Mouse (Mus musculus): Measurements from ENCODE around the gene Pigk. TPM values are rescaled to one million over a fixed set of nuclear protein-coding genes. Genes with fewer than 3 reads are reported as not detected.

Pigk gene
- polyA plus RNA-seq, 1 experiment from 2014 or later, result 37.5 TPM

DNA sequence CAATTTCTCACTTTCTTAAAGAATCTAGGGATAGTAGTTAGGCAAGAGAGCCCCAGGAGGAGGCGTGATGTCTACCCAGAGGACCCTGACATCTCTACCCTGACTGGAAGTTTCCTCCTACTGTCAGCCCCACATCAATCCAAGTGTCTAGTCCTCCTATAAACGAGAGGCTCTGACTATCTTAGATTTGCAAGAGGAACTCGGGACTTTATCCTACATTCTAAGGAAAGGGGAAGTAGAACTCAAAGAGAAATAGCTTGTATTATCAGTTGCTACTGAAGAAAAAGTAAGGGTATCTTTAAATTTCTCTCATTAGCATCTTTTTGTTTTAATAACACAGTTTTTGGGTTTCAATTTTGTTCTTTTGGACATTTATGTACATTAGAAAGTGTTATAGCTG is 106.5 kb downstream of the Pigk start:
- WGBS (ENCODE audit: insufficient replicate concordance), result 68% methylated on average over 3 of the region's 3 CpGs
- no peaks in the 10 kb centered on the region for H3K9me3 ChIP-seq (replicated peaks; ENCODE audit: control insufficient read depth, low read length)
- no peak overlapping the region for H3K9ac ChIP-seq (ENCODE audit: low read depth, low read length)
- no peak overlapping the region for H3K4me2 ChIP-seq
- H3K36me3 ChIP-seq (ENCODE audit: control insufficient read depth, insufficient read depth, low read length), result no peaks in the 10 kb centered on the region
- no peak for ATAC-seq (replicated peaks; ENCODE audit: insufficient number of reproducible peaks, low FRiP score, low TSS enrichment)
- H3K27ac ChIP-seq (ENCODE audit: low read depth, low read length), result no peak overlapping the region
- H3K27me3 ChIP-seq (ENCODE audit: control insufficient read depth, insufficient read depth, low read length), result no peaks in the 10 kb centered on the region
- H3K4me1 ChIP-seq (ENCODE audit: control insufficient read depth, insufficient read depth, low read length), result no peaks in the 10 kb centered on the region
- no peak overlapping the region for H3K4me3 ChIP-seq (ENCODE audit: low read depth, low read length)

GRCm38 (mm10) chr3:152821202-152821601 is 107.3 kb downstream of the Pigk start:
- Histone ChIP-seq H3K36me3 (ENCODE audit: control insufficient read depth, insufficient read depth, low read length) (no peaks in the 10 kb centered on the region), H3K4me1 (ENCODE audit: control insufficient read depth, insufficient read depth, low read length) (no peaks in the 10 kb centered on the region), H3K4me2 (no peak overlapping the region), H3K27me3 (ENCODE audit: control insufficient read depth, insufficient read depth, low read length) (no peaks in the 10 kb centered on the region), H3K9ac (ENCODE audit: low read depth, low read length) (no peak overlapping the region), H3K27ac (ENCODE audit: low read depth, low read length) (no peak overlapping the region), H3K4me3 (ENCODE audit: low read depth, low read length) (no peak overlapping the region), H3K9me3 (replicated peaks; ENCODE audit: control insufficient read depth, low read length) (no peaks in the 10 kb centered on the region)
- ATAC-seq (replicated peaks; ENCODE audit: insufficient number of reproducible peaks, low FRiP score, low TSS enrichment), result no peak
- 55% methylated on average over 14 of the region's 14 CpGs for WGBS (ENCODE audit: insufficient replicate concordance)

- no peak for ATAC-seq (replicated peaks; ENCODE audit: insufficient number of reproducible peaks, low FRiP score, low TSS enrichment)
- 76% methylated on average over 3 of the region's 3 CpGs for WGBS (ENCODE audit: insufficient replicate concordance)
- Histone ChIP-seq H3K27me3 (ENCODE audit: control insufficient read depth, insufficient read depth, low read length) (no peaks in the 10 kb centered on the region), H3K4me1 (ENCODE audit: control insufficient read depth, insufficient read depth, low read length) (no peaks in the 10 kb centered on the region), H3K4me2 (no peak overlapping the region), H3K27ac (ENCODE audit: low read depth, low read length) (no peak overlapping the region), H3K9ac (ENCODE audit: low read depth, low read length) (no peak overlapping the region), H3K4me3 (ENCODE audit: low read depth, low read length) (no peak overlapping the region), H3K9me3 (replicated peaks; ENCODE audit: control insufficient read depth, low read length) (no peaks in the 10 kb centered on the region), H3K36me3 (ENCODE audit: control insufficient read depth, insufficient read depth, low read length) (no peaks in the 10 kb centered on the region)
These were observed 117.5 kb downstream of the Pigk start for GRCm38 (mm10) chr3:152831377-152831776.

DNA sequence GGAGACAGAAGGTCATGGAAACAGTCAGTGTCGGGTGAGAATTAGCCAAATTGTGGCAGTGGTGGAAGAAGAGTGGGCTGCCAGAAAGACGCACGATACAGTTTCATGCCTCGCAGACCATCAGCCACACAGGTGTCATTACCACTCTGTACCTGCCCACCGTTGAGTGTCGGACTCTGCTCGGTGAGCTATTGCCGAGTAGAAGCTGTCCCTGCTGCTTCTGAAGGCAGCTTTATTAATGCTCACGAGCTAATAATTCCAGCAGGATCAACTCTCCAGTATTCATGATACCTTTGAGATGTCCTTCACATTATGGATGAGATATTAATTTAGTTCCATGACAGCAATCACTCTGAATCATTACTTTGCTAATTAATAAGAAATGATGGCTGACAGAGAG is 118.1 kb downstream of the Pigk start:
- Histone ChIP-seq H3K4me2 (no peak overlapping the region), H3K4me3 (ENCODE audit: low read depth, low read length) (no peak overlapping the region), H3K27me3 (ENCODE audit: control insufficient read depth, insufficient read depth, low read length) (no peaks in the 10 kb centered on the region), H3K4me1 (ENCODE audit: control insufficient read depth, insufficient read depth, low read length) (no peaks in the 10 kb centered on the region), H3K36me3 (ENCODE audit: control insufficient read depth, insufficient read depth, low read length) (no peaks in the 10 kb centered on the region), H3K9ac (ENCODE audit: low read depth, low read length) (no peak overlapping the region), H3K9me3 (replicated peaks; ENCODE audit: control insufficient read depth, low read length) (no peaks in the 10 kb centered on the region), H3K27ac (ENCODE audit: low read depth, low read length) (no peak overlapping the region)
- ATAC-seq (replicated peaks; ENCODE audit: insufficient number of reproducible peaks, low FRiP score, low TSS enrichment), result no peak
- 86% methylated on average over 9 of the region's 9 CpGs for WGBS (ENCODE audit: insufficient replicate concordance)

DNA sequence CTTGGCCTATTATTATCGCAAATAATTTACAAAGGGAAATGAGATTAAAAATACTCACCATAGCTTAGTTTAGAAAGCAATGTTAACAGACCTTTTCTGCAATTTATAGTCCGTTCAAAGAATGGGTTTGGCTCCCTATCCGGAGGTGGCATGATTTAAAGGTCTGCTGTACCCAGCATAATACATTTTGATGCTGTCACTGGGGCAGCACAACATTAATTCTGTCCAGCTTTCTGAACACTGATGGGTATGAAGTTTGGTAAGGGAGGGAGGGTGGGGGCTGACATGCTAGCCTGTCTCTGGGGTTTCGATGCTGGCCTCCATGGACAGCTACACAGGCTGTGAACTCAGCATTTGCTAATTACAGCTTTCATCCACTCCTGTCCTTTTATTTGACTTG is 118.5 kb downstream of the Pigk start:
- Histone ChIP-seq H3K9ac (ENCODE audit: low read depth, low read length) (no peak overlapping the region), H3K9me3 (replicated peaks; ENCODE audit: control insufficient read depth, low read length) (no peaks in the 10 kb centered on the region), H3K4me2 (no peak overlapping the region), H3K4me3 (ENCODE audit: low read depth, low read length) (no peak overlapping the region), H3K27ac (ENCODE audit: low read depth, low read length) (no peak overlapping the region), H3K36me3 (ENCODE audit: control insufficient read depth, insufficient read depth, low read length) (no peaks in the 10 kb centered on the region), H3K27me3 (ENCODE audit: control insufficient read depth, insufficient read depth, low read length) (no peaks in the 10 kb centered on the region), H3K4me1 (ENCODE audit: control insufficient read depth, insufficient read depth, low read length) (no peaks in the 10 kb centered on the region)
- no peak for ATAC-seq (replicated peaks; ENCODE audit: insufficient number of reproducible peaks, low FRiP score, low TSS enrichment)
- WGBS (ENCODE audit: insufficient replicate concordance), result 91% methylated on average over 4 of the region's 4 CpGs

DNA sequence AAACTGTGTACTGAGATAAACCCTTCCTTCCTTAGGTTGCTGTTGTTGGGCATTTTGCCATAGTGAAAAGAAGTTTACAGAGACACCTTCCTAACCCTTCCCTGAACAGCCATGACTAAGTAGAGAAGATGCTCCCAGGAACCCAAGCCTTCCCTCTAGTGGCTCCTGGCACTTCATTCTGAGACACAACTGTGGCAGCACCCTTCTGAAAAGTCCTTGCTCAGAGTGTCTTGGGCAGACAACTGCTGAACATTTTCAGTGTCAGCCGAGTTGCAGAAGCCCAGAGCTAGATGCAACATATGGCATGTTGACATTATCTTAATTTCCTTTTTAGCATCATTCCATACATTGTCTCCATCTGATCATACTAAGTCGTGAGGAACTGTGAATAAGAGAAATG is 123.5 kb downstream of the Pigk start:
- WGBS (ENCODE audit: insufficient replicate concordance), result 56% methylated on average over 2 of the region's 2 CpGs

DNA sequence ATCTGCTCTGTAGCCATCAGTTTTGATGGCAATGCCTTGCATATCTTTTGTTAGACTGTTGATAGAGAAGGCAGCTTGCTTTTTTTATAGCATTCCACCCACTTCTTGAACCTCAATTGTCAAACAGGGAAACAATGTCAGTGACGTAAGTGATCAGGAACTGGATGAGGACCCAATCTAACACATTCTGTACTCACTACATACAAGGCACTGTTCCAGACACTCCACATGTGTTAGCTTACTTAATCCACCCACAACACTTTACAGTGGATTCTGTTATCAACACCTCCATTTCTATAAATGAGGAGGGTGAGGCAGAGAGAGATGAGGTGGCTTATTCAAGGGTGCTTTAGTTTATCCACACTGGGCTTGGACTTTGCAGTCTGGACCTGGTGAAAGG is 124.0 kb downstream of the Pigk start:
- Histone ChIP-seq H3K36me3 (ENCODE audit: control insufficient read depth, insufficient read depth, low read length) (no peaks in the 10 kb centered on the region), H3K4me2 (no peak overlapping the region), H3K27ac (ENCODE audit: low read depth, low read length) (no peak overlapping the region), H3K9ac (ENCODE audit: low read depth, low read length) (no peak overlapping the region), H3K4me3 (ENCODE audit: low read depth, low read length) (no peak overlapping the region), H3K4me1 (ENCODE audit: control insufficient read depth, insufficient read depth, low read length) (no peaks in the 10 kb centered on the region), H3K9me3 (replicated peaks; ENCODE audit: control insufficient read depth, low read length) (no peaks in the 10 kb centered on the region), H3K27me3 (ENCODE audit: control insufficient read depth, insufficient read depth, low read length) (no peaks in the 10 kb centered on the region)
- WGBS (ENCODE audit: insufficient replicate concordance), result 79% methylated on average over 1 of the region's 1 CpGs
- no peak for ATAC-seq (replicated peaks; ENCODE audit: insufficient number of reproducible peaks, low FRiP score, low TSS enrichment)

More for the DNA sequence above, 123.5 kb downstream of the Pigk start:
- Histone ChIP-seq H3K27me3 (ENCODE audit: control insufficient read depth, insufficient read depth, low read length) (no peaks in the 10 kb centered on the region), H3K4me3 (ENCODE audit: low read depth, low read length) (no peak overlapping the region), H3K9me3 (replicated peaks; ENCODE audit: control insufficient read depth, low read length) (no peaks in the 10 kb centered on the region), H3K4me1 (ENCODE audit: control insufficient read depth, insufficient read depth, low read length) (no peaks in the 10 kb centered on the region), H3K4me2 (no peak overlapping the region), H3K27ac (ENCODE audit: low read depth, low read length) (no peak overlapping the region), H3K9ac (ENCODE audit: low read depth, low read length) (no peak overlapping the region), H3K36me3 (ENCODE audit: control insufficient read depth, insufficient read depth, low read length) (no peaks in the 10 kb centered on the region)
- no peak for ATAC-seq (replicated peaks; ENCODE audit: insufficient number of reproducible peaks, low FRiP score, low TSS enrichment)

- Histone ChIP-seq H3K9me3 (replicated peaks; ENCODE audit: control insufficient read depth, low read length) (no peaks in the 10 kb centered on the region), H3K36me3 (ENCODE audit: control insufficient read depth, insufficient read depth, low read length) (no peaks in the 10 kb centered on the region), H3K4me3 (ENCODE audit: low read depth, low read length) (no peak overlapping the region), H3K27me3 (ENCODE audit: control insufficient read depth, insufficient read depth, low read length) (no peaks in the 10 kb centered on the region), H3K27ac (ENCODE audit: low read depth, low read length) (no peak overlapping the region), H3K9ac (ENCODE audit: low read depth, low read length) (no peak overlapping the region), H3K4me1 (ENCODE audit: control insufficient read depth, insufficient read depth, low read length) (no peaks in the 10 kb centered on the region), H3K4me2 (no peak overlapping the region)
- WGBS (ENCODE audit: insufficient replicate concordance), result 73% methylated on average over 6 of the region's 6 CpGs
- ATAC-seq (replicated peaks; ENCODE audit: insufficient number of reproducible peaks, low FRiP score, low TSS enrichment), result no peak
These were observed 127.4 kb downstream of the Pigk start for GRCm38 (mm10) chr3:152841264-152841663.

DNA sequence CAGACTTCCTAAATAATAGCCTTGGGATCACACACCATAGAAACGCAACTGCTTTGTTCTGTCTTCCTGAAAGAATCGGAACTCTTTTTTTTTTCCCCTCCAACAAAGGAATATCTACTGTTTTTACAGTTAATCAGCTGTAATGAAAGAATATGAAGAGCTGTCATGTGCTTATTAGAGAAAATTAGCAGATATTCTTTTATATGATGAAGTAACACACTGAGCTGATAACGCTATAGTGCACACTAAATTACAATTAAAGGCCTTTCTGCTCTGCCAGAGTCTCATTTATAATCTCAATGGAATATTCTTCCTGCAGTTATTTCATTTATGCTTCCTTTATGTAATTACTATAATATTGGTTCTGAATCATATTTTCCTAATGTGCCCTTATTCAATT is 128.7 kb downstream of the Pigk start:
- Histone ChIP-seq H3K36me3 (ENCODE audit: control insufficient read depth, insufficient read depth, low read length) (no peaks in the 10 kb centered on the region), H3K9me3 (replicated peaks; ENCODE audit: control insufficient read depth, low read length) (no peaks in the 10 kb centered on the region), H3K4me1 (ENCODE audit: control insufficient read depth, insufficient read depth, low read length) (no peaks in the 10 kb centered on the region), H3K9ac (ENCODE audit: low read depth, low read length) (no peak overlapping the region), H3K27me3 (ENCODE audit: control insufficient read depth, insufficient read depth, low read length) (no peaks in the 10 kb centered on the region), H3K4me3 (ENCODE audit: low read depth, low read length) (no peak overlapping the region), H3K4me2 (no peak overlapping the region), H3K27ac (ENCODE audit: low read depth, low read length) (no peak overlapping the region)
- no peak for ATAC-seq (replicated peaks; ENCODE audit: insufficient number of reproducible peaks, low FRiP score, low TSS enrichment)
- WGBS (ENCODE audit: insufficient replicate concordance), result 82% methylated on average over 3 of the region's 3 CpGs

Measured in heart, embryonic 11.5 days (tissue).